Mouse (Mus musculus): ENCODE measurements around the gene Tacc2. TPM values are rescaled to one million over a fixed set of nuclear protein-coding genes. Genes with fewer than 3 reads are reported as not detected.

Gene Tacc2
- polyA plus RNA-seq, 1 experiment from 2014 or later, result 25.3 TPM

DNA sequence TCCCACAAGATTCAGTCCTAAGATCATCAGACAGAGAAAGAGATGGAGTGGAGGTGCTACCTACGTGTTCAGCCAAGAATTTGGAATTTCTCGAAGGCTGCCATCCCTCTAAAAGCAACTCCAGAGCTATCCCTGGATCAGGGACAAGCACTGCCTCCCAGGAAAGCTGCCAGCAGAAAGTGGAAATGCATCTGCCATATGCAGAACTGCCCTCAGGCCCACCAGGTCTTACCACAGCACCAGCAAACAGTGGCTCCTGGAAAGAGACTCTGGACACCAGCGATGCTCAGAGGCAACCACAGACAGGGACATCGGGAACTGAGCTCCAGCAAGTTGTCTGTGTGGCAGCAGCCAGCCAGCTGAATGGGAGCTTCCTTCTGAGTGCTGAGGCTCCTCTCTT is 45.1 kb downstream of the Tacc2 start:
- H3K27ac ChIP-seq, result no peak overlapping the region
- no peaks in the 10 kb centered on the region for H3K27me3 ChIP-seq
- peaks cover 6% of the 10 kb centered on the region; the same call in 1 of the 2 replicates for H3K4me1 ChIP-seq
- no peak for ATAC-seq (ENCODE audit: borderline replicate concordance, extremely low read depth, low FRiP score, low TSS enrichment)
- H3K9me3 ChIP-seq, result no peaks in the 10 kb centered on the region
- no peak overlapping the region for H3K4me3 ChIP-seq
- no peaks in the 10 kb centered on the region for H3K36me3 ChIP-seq
- no peak overlapping the region for H3K9ac ChIP-seq
- H3K4me2 ChIP-seq, result no peak overlapping the region
- WGBS, result 80% methylated on average over 4 of the region's 4 CpGs

DNA sequence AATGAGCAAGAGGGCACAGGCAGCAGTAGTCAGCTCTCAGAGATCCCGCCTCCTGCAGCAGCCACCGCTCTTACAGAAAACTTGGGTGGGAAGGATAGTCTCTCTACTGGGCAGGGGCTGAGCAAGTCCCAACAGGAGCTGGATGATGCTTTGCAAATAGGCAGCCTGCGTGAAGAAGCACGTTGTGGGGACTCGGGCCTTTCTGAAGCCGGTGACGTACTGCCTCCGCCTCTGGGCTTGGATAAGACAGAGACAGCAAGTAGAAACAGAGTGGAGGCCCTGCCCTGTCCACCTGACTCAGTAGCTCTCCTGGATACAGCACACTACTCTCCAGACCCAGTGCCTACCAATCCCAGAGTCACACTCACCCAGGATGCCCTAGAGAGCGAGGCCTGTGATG is 47.1 kb downstream of the Tacc2 start:
- no peaks in the 10 kb centered on the region for H3K36me3 ChIP-seq
- no peak overlapping the region for H3K4me3 ChIP-seq
- no peak overlapping the region for H3K4me2 ChIP-seq
- ATAC-seq (ENCODE audit: borderline replicate concordance, extremely low read depth, low FRiP score, low TSS enrichment), result no peak
- H3K9me3 ChIP-seq, result no peaks in the 10 kb centered on the region
- no peak overlapping the region for H3K27ac ChIP-seq
- H3K4me1 ChIP-seq, result peaks cover 6% of the 10 kb centered on the region; the same call in 1 of the 2 replicates
- H3K9ac ChIP-seq, result no peak overlapping the region
- WGBS, result 90% methylated on average over 9 of the region's 9 CpGs
- H3K27me3 ChIP-seq, result no peaks in the 10 kb centered on the region

DNA sequence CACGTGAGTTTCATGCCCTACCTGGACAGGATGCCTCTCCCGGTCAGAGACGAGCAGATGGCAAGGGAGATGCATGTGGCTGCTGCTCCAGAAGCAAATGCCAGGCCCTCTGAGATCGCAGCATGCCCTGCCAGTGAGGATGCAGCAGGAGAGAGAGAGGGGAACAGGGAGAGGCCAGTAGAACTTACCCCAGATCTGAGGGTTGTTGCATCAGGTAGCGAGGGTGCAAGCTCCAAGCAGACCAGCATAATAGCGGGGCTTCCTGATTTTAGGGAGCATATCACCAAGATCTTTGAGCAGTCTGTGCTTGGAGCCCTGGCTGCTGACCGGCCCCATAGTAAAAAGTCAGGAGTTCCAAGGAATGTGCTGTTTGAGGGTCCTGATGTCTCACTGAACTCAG is 48.1 kb downstream of the Tacc2 start:
- no peak overlapping the region for H3K27ac ChIP-seq
- H3K36me3 ChIP-seq, result no peaks in the 10 kb centered on the region
- no peak overlapping the region for H3K4me3 ChIP-seq
- peaks cover 6% of the 10 kb centered on the region; the same call in 1 of the 2 replicates for H3K4me1 ChIP-seq
- WGBS, result 81% methylated on average over 7 of the region's 7 CpGs
- H3K27me3 ChIP-seq, result no peaks in the 10 kb centered on the region
- H3K9me3 ChIP-seq, result no peaks in the 10 kb centered on the region
- H3K9ac ChIP-seq, result no peak overlapping the region
- no peak overlapping the region for H3K4me2 ChIP-seq
- no peak for ATAC-seq (ENCODE audit: borderline replicate concordance, extremely low read depth, low FRiP score, low TSS enrichment)

DNA sequence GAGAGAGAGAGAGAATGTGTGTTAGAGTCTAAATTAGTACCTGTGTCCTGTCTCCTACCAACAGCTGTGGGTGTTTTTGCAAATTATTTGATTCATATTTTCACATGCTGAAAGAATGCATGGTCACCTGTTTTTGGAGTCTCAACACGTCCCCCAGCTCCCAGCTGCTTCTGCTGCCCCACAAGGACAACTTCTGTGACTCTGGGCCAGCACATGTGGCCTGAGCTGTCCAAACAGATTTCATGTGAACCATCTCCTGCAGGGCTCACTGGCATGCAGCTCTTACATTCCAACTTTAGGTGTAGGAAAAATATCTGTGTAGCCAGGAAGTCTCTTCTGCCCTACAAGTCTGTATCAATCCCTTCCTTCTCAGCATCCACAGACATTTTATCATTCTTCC is 51.4 kb downstream of the Tacc2 start:
- no peak overlapping the region for H3K4me2 ChIP-seq
- no peaks in the 10 kb centered on the region for H3K27me3 ChIP-seq
- no peak for ATAC-seq (ENCODE audit: borderline replicate concordance, extremely low read depth, low FRiP score, low TSS enrichment)
- H3K27ac ChIP-seq, result no peak overlapping the region
- WGBS, result 29% methylated on average over 1 of the region's 1 CpGs
- no peak overlapping the region for H3K9ac ChIP-seq
- no peaks in the 10 kb centered on the region for H3K36me3 ChIP-seq
- H3K4me3 ChIP-seq, result no peak overlapping the region
- H3K4me1 ChIP-seq, result peaks cover 5% of the 10 kb centered on the region; the same call in 1 of the 2 replicates
- H3K9me3 ChIP-seq, result no peaks in the 10 kb centered on the region

DNA sequence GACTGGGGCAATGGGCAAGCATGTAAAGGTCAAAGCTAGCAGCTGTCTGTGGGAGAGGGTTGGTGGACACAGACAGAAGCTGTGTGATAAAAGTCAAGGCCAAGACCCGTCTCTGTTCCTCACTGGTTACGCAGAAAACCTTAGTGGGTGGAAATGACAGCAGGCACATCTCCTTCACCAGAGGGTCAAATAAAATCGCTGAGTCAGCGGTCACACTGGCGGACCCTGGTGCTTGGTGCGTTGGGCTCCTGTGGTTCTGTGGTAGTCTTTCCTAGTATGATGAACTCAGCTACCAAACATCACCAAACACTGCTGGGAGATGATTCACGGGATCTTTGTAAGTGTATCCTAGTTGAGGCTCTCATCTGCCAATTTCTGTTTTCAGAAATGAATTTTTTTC is 52.8 kb downstream of the Tacc2 start:
- no peaks in the 10 kb centered on the region for H3K9me3 ChIP-seq
- ATAC-seq (ENCODE audit: borderline replicate concordance, extremely low read depth, low FRiP score, low TSS enrichment), result no peak
- H3K4me2 ChIP-seq, result no peak overlapping the region
- H3K36me3 ChIP-seq, result no peaks in the 10 kb centered on the region
- no peak overlapping the region for H3K4me3 ChIP-seq
- no peaks in the 10 kb centered on the region for H3K27me3 ChIP-seq
- no peak overlapping the region for H3K9ac ChIP-seq
- WGBS, result 80% methylated on average over 7 of the region's 7 CpGs
- H3K4me1 ChIP-seq, result peaks cover 5% of the 10 kb centered on the region; the same call in 1 of the 2 replicates
- H3K27ac ChIP-seq, result no peak overlapping the region

DNA sequence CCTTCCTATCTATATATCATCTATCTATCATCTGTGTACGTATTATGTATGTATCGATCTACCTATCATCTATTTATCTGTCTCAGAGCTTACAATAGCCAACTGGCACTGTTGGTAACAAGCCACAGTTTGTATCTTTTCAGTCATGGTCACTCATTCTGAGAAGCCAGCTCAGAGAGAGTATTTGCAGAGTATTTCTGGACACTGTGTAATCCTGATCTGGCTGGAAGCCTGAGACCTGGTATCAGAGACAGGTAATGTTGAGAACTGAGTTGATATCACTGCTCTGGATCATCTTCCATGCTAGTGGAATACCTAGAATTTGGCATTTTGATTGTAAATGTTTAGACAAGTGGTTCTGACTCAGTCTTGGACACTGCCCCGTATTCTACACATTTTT is 53.7 kb downstream of the Tacc2 start:
- Histone ChIP-seq H3K27me3 (no peaks in the 10 kb centered on the region), H3K4me1 (peaks cover 5% of the 10 kb centered on the region; the same call in 1 of the 2 replicates), H3K36me3 (no peaks in the 10 kb centered on the region), H3K27ac (no peak overlapping the region), H3K4me3 (no peak overlapping the region), H3K9ac (no peak overlapping the region), H3K4me2 (no peak overlapping the region), H3K9me3 (no peaks in the 10 kb centered on the region)
- WGBS, result 90% methylated on average over 3 of the region's 3 CpGs
- ATAC-seq (ENCODE audit: borderline replicate concordance, extremely low read depth, low FRiP score, low TSS enrichment), result no peak

DNA sequence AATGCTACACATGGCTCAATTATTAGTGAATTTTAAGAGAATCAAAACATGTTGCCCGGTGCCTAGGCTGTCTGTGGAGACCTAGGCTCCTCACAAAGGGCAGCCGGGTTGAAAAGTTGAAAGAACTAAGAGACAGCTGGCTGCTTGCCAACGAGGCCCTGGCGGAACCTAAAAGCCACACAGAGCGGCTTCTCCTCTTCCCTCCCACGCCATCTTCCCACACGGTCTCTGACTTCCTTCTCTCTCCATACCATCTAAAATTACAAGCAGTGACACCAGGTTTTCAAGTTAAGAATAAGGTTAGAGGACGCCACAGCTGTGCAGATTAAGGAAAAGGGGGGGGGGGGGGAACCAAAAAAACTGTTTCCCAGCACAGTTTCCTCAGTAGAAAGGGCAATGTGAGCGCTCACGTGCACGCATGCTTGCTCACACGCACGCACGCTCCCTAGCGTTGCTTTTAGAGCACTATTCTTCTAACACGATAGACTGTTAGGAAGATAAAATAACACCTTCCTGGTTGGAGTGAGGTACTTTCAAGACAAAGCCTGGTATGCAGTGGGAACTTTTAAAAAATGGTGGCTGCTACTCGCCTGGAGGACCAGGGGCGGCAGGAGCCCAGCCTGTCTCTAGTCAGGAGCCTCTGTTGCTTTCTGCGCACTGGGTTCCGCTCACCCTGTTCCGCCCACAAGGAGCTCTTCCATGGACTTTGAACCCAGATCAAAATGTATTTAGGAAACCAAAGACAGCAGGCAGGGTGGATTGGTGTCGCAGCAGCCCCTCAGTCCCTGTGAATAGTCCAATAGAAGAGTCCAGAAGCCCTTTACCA is 54.5 kb downstream of the Tacc2 start:
- Histone ChIP-seq H3K9me3 (no peaks in the 10 kb centered on the region), H3K4me2 (no peak overlapping the region), H3K27me3 (no peaks in the 10 kb centered on the region), H3K9ac (no peak overlapping the region), H3K27ac (no peak overlapping the region), H3K36me3 (no peaks in the 10 kb centered on the region), H3K4me1 (peaks cover 5% of the 10 kb centered on the region; the same call in 1 of the 2 replicates), H3K4me3 (no peak overlapping the region)
- 49% methylated on average over 22 of the region's 22 CpGs for WGBS
- peak; percentile 33; the same call in 1 of the 2 replicates for ATAC-seq (ENCODE audit: borderline replicate concordance, extremely low read depth, low FRiP score, low TSS enrichment)

DNA sequence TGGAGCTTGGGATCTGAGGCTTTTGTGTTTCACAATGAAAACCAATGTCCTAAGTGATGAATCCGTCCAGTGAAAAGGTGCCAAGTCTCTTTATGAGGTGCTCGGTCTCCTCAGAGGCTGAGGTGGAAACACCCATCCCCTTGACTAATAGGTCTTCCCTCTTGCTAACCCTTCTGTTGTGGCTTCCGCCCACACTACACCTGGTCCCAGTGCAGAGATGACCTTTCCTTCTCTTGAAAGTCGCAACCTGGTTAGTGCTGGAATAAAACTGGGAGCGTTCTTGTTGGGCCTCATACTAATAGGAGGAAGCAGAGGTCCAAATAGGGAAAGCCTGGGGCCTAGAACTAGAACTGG is 55.1 kb downstream of the Tacc2 start:
- no peak overlapping the region for H3K9ac ChIP-seq
- H3K27ac ChIP-seq, result no peak overlapping the region
- H3K4me3 ChIP-seq, result no peak overlapping the region
- H3K9me3 ChIP-seq, result no peaks in the 10 kb centered on the region
- peaks cover 10% of the 10 kb centered on the region for H3K4me1 ChIP-seq
- no peak for ATAC-seq (ENCODE audit: borderline replicate concordance, extremely low read depth, low FRiP score, low TSS enrichment)
- no peaks in the 10 kb centered on the region for H3K27me3 ChIP-seq
- H3K4me2 ChIP-seq, result no peak overlapping the region
- no peaks in the 10 kb centered on the region for H3K36me3 ChIP-seq
- 89% methylated on average over 5 of the region's 5 CpGs for WGBS

DNA sequence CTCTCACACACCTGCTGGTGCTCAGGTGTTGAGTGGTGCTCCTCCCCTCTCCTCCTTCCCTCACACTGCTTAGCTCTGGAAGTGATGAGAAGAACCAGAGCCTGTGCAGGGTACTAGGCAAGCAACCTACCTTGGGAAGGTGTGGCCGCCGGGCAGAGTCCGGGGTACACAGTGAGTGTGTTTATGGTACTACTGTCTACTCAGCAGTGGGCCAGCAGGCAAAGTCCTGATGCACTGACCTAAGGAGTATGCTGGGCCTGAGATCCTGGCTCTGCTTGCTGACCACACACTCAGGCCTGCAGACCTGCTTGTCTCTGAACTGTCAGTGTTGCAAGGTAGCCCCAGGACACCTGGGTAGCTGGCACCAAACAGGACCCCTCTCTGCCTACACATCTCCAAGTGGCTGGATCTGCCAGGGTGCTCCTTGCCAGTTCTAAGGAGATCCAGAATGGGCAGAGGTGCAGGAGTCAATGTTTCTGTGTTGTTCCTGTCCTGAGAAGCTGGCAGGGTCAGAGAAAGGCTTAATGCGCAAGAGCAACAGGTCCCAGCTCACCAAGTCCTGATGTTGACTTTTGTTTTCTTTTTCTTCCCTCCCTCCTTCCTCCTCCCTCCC is 57.1 kb downstream of the Tacc2 start:
- Histone ChIP-seq H3K27me3 (no peaks in the 10 kb centered on the region), H3K4me1 (peaks cover 16% of the 10 kb centered on the region), H3K9ac (no peak overlapping the region), H3K27ac (no peak overlapping the region), H3K36me3 (no peaks in the 10 kb centered on the region), H3K4me3 (no peak overlapping the region), H3K9me3 (no peaks in the 10 kb centered on the region), H3K4me2 (no peak overlapping the region)
- WGBS, result 80% methylated on average over 4 of the region's 4 CpGs
- ATAC-seq (ENCODE audit: borderline replicate concordance, extremely low read depth, low FRiP score, low TSS enrichment), result no peak

DNA sequence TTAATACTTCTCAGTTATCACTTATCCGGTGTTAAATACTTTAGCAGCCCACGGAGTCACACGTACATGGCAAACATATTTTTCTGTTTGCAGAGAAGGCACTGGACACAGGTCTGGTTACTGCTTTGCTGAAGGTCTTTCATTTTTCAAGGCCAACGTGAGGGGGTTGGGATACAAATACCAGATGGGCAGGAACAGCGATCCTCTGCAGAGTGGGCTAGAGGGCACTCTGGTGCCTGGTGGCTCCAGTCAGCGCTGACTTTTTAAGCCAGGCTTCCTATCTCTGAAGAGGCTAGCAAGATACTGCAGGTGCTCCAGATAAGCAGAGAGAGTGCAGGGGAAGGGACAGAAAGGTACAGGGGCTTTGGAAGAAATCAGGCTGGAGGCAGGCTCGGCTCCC is 58.0 kb downstream of the Tacc2 start:
- no peaks in the 10 kb centered on the region for H3K9me3 ChIP-seq
- no peak for ATAC-seq (ENCODE audit: borderline replicate concordance, extremely low read depth, low FRiP score, low TSS enrichment)
- H3K9ac ChIP-seq, result no peak overlapping the region

DNA sequence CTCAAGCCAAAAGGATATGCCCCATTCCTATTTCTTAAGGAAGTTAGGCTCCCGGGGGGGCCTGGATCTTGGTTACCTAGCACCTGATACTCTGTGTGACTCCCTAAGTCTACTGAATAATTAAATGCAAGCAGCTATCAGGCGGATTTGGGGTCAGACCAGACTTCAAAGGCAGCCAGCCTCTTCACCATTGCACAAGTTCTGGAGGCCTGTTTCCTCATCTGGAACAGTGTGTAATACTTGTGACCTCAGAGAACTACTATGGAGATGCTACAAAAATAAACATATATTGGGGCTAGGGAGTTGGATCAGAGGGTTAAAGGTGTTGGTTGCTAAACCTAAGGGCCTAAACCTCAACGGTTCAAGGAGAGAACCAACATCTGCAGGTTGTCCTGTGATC is 59.0 kb downstream of the Tacc2 start:
- H3K9me3 ChIP-seq, result no peaks in the 10 kb centered on the region
- ATAC-seq (ENCODE audit: borderline replicate concordance, extremely low read depth, low FRiP score, low TSS enrichment), result no peak

More for the DNA sequence above, 58.0 kb downstream of the Tacc2 start:
- no peak overlapping the region for H3K27ac ChIP-seq
- H3K27me3 ChIP-seq, result no peaks in the 10 kb centered on the region
- no peak overlapping the region for H3K4me3 ChIP-seq
- H3K4me1 ChIP-seq, result peaks cover 16% of the 10 kb centered on the region
- H3K4me2 ChIP-seq, result no peak overlapping the region
- H3K36me3 ChIP-seq, result no peaks in the 10 kb centered on the region
- WGBS, result 31% methylated on average over 7 of the region's 7 CpGs

DNA sequence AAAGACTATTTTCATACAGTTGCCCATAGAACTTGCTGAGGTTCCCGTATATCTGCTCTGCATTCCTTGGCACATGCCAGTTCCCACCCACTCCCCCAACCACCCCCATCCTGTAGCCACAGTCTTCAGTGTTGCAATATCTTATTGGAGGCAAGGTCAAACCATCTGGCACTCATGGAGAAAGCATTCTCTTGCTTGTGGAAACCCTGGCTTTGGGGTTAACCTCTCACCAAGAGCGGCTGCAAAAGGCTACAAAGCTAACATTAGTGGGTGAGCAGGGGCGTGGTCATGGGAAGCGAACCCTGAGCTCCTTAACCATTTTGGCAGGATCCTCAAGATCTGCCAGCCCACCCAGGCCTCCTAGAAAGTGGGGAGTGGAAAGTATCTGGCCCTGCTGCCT is 59.7 kb downstream of the Tacc2 start:
- no peak overlapping the region for H3K4me3 ChIP-seq
- WGBS, result 64% methylated on average over 4 of the region's 4 CpGs
- no peak overlapping the region for H3K9ac ChIP-seq
- no peaks in the 10 kb centered on the region for H3K27me3 ChIP-seq
- H3K9me3 ChIP-seq, result no peaks in the 10 kb centered on the region
- ATAC-seq (ENCODE audit: borderline replicate concordance, extremely low read depth, low FRiP score, low TSS enrichment), result no peak
- peaks cover 25% of the 10 kb centered on the region for H3K4me1 ChIP-seq
- no peak overlapping the region for H3K27ac ChIP-seq
- no peak overlapping the region for H3K4me2 ChIP-seq
- no peaks in the 10 kb centered on the region for H3K36me3 ChIP-seq

More for the DNA sequence above, 59.0 kb downstream of the Tacc2 start:
- Histone ChIP-seq H3K4me2 (no peak overlapping the region), H3K4me1 (peaks cover 24% of the 10 kb centered on the region), H3K4me3 (no peak overlapping the region), H3K36me3 (no peaks in the 10 kb centered on the region), H3K27ac (no peak overlapping the region), H3K27me3 (no peaks in the 10 kb centered on the region), H3K9ac (no peak overlapping the region)
- WGBS, result 67% methylated on average over 3 of the region's 3 CpGs
